Mouse (Mus musculus) lung, postnatal 36 days (tissue): ENCODE measurements around the gene Pwwp2b.
A peak's percentile ranks its signal among the peaks of the same experiment; 100 is the strongest.

ENCODE experiments used
- DNase-seq: peaks from one replicate; pipeline ENCODE4 v3.0.0; 2022; ENCODE audit warnings: mixed read lengths

The Pwwp2b gene

DNA sequence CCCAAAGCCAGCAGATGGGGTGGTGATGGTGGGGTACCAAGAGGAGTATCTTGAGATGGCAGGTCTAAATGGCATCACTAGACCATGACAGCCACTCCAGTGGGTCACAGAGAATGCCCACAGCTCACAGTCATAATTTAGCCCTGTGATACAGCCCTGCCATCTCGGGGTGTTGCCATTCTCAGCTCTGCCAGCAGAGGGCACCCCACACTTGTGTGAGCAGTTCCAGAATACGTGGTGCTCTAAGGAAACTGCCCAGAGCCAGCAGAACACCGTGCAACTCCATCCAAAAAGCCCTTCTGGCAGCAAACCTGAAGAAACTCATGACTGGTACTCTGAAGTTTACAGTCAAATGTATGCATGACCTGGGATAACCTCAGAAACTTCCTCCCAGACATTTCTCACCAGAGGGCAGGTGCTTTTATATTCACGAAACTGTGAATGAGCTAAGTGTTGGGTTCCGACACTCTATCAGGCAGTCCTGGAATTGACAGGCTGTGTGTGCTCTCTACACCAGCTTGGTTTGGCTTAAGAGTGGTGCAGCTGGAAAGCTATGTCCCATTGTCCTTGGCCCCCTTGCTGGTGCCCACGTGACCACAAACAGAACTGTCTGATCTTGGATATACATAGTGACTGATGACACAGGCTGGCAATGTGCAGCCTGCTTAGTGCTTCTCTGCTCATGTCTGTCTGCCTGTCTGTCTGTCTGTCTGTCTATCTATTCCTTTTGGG, 55.2 kb downstream of the Pwwp2b start:
- DNase-seq, result peak; percentile 96

DNA sequence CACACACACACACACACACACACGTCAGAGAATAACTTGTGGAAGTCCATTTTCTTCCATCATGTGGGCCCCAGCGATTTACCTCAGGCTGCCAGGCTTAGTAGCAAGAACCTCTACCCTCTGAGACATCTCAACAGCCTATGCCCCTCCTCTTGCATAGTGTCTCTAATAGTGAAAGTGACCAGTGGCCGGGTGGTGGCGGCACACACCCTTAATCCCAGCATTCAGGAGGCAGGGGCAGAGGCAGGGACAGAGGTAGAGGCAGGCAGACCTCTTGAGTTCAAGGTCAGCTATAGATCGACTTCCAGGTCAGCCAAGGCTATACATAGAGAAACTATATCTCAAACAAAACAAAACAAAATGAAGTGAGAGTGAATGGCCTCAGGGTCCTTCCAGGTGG, 56.0 kb downstream of the Pwwp2b start:
- peak; percentile 22 for DNase-seq

GRCm38 (mm10) chr7:139307056-139307455, 58.8 kb downstream of the Pwwp2b start:
- no peak for DNase-seq

- DNase-seq, result peak; percentile 77
Observed at GRCm38 (mm10) chr7:139308140-139308895, 60.0 kb downstream of the Pwwp2b start.

DNA sequence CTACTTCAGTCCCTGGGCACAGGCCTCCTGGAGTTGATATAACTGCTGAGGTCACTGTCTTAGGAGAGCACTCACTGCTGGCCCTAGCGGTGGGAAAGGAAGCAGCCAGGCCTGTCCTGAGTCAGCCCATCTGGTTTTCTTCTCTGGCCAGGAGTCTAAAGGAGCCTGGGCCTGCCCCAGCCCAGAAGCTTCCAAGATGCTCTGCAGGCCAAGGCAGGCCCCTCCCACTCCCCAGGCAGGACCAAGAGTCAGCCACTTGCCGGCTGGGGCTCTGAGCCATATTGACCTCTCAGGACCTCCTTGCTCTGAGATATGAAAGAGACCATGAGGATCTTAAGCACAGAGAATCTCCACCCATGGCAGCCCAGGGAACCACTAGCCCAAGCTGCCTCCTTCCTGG, 60.8 kb downstream of the Pwwp2b start:
- DNase-seq, result peak; percentile 71

DNA sequence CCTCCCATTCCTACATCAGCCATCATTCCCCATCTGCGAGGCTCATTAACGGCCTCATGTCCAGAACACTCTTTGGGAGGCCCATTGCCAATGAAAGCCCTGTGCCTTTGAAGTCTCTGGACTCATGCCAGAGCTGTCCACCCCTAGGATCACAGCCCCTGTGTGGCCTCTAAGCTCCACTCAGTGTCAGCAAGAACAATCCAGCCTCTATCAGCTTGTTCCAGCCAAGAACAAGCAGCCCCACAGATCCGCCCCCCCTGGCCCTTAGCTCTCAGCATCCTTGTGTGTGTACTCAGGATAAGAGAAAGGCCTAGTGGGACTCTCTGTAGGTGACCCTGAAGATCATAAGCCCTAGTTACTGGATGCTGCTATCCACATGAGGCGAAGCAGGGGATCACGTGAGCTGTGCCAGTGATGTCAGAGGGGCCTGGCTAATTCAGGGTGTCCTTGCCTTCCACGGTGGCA, 62.2 kb downstream of the Pwwp2b start:
- DNase-seq, result peak; percentile 29

GRCm38 (mm10) chr7:139312686-139313085, 64.4 kb downstream of the Pwwp2b start:
- no peak for DNase-seq

- no peak for DNase-seq
Observed at GRCm38 (mm10) chr7:139313413-139313812, 65.1 kb downstream of the Pwwp2b start.

- no peak for DNase-seq
Observed at GRCm38 (mm10) chr7:139314716-139315115, 66.4 kb downstream of the Pwwp2b start.

DNA sequence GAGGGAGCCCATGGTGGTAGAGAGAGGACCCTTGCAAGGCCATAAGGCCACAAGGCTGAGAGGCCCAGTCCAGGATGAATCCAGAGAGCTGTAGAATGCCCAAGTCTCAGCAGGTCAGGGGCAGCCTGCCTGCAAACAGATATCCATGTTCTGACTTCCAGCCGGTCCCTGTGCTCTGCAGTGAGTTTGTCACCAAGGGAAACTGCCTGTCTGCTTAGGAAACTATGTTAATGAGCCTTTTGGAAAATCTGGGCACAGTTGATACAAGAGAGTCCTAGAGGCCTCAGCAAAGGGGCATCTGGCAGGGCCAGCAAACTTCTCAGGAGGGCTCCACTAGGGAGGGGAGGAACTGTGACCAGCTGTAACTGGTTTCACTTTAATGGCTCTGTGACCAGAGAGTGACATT, 70.7 kb downstream of the Pwwp2b start:
- no peak for DNase-seq
